Mouse (Mus musculus) monocyte, adult 2 months (primary cell): Measurements from ENCODE around the gene BC055324.
"Not testable (repeated sequence)": the region's sequence is repeated elsewhere in the genome, so short reads cannot be mapped to it uniquely, and the experiment has no call there.

Experiments used
- DNase-seq, 2 experiments: peaks; one replicate each; pipeline ENCODE4 v3.0.0; 2022; ENCODE audit warnings: low spot score in 2 of 2, low read depth in 1 of 2

The BC055324 gene

GRCm38 (mm10) chr1:163994721-163995608, at the start of gene BC055324, which contains the start of gene Mettl18:
Gene BC055324, minus strand, starts transcription at chr1:163994796.
Gene Mettl18, plus strand, starts transcription at chr1:163994889.
- DNase-seq = peak; percentile 77 to 87

GRCm38 (mm10) chr1:164043549-164043948, 49.0 kb upstream of the BC055324 start:
- DNase-seq = no peak

GRCm38 (mm10) chr1:164040385-164041135, 46.0 kb upstream of the BC055324 start:
- DNase-seq = no peak

- no peak for DNase-seq
Observed at GRCm38 (mm10) chr1:164027416-164027815, 32.8 kb upstream of the BC055324 start.

- no peak for DNase-seq
Observed at GRCm38 (mm10) chr1:164025685-164026084, 31.1 kb upstream of the BC055324 start.

- DNase-seq = not testable (repeated sequence)
Observed at GRCm38 (mm10) chr1:164022106-164022505, 27.5 kb upstream of the BC055324 start.

- not testable (repeated sequence) for DNase-seq
Observed at GRCm38 (mm10) chr1:164020746-164021145, 26.1 kb upstream of the BC055324 start.

- no peak for DNase-seq
Observed at GRCm38 (mm10) chr1:164019789-164020188, 25.2 kb upstream of the BC055324 start.

GRCm38 (mm10) chr1:164018221-164018896, 23.8 kb upstream of the BC055324 start:
- no peak for DNase-seq

GRCm38 (mm10) chr1:164014616-164015015, 20.0 kb upstream of the BC055324 start:
- no peak for DNase-seq

GRCm38 (mm10) chr1:164009235-164009634, 14.6 kb upstream of the BC055324 start:
- no peak for DNase-seq

- DNase-seq = no peak
Observed at GRCm38 (mm10) chr1:164004311-164004710, 9.7 kb upstream of the BC055324 start.

GRCm38 (mm10) chr1:164001831-164002452, 7.3 kb upstream of the BC055324 start:
- DNase-seq = no peak

GRCm38 (mm10) chr1:163995609-163995913, 965 bp upstream of the BC055324 start:
- no peak for DNase-seq

GRCm38 (mm10) chr1:163994173-163994720, 349 bp downstream of the BC055324 start:
- no peak for DNase-seq

- no peak for DNase-seq
Observed at GRCm38 (mm10) chr1:163992371-163992770, 2.2 kb downstream of the BC055324 start.

GRCm38 (mm10) chr1:163976515-163976914, 18.1 kb downstream of the BC055324 start:
- no peak for DNase-seq

- DNase-seq = no peak
Observed at GRCm38 (mm10) chr1:163975088-163975487, 19.5 kb downstream of the BC055324 start.

- DNase-seq = no peak
Observed at GRCm38 (mm10) chr1:163974471-163974870, 20.1 kb downstream of the BC055324 start.

GRCm38 (mm10) chr1:163964008-163964689, 30.4 kb downstream of the BC055324 start:
- no peak for DNase-seq
